Mouse (Mus musculus) stomach, postnatal 0 days (tissue): Measurements from ENCODE around the gene Hmgcs2.

ENCODE experiments used
- CTCF ChIP-seq: IDR thresholded peaks from 2 replicates; pipeline ENCODE4 v1.5.1; 2016; ENCODE audit warnings: antibody characterized with exemption, low read depth, mild to moderate bottlenecking, moderate library complexity
- EP300 ChIP-seq: optimal IDR thresholded peaks from 2 replicates; pipeline ENCODE3; 2016; ENCODE audit warnings: antibody characterized with exemption

- TF ChIP-seq EP300 (no peak), CTCF (no peak)
Measured at GRCm38 (mm10) chr3:98343235-98343634, 63.0 kb downstream of the Hmgcs2 start.
